ENCODE assay signal across 24 mouse cellular contexts in genomic region chr8:92698411-92698810, GRCm38 (mm10). TPM values are rescaled to one million over a fixed set of nuclear protein-coding genes. Genes with fewer than 3 reads are reported as not detected.
DNase-seq lines count a peak whose midpoint lies in the region; ATAC-seq lines count a peak whose summit lies in the region.
"Had no signal": no experiment of that assay in that cellular context is flagged by ENCODE, and none has a peak within 500 bp of the region (broad histone marks: within the 10 kb centered on the region; RNA-seq: fewer than 3 reads in every experiment).

No protein-coding gene starts in this region.

- DNase-seq in forebrain, embryonic 14.5 days (ENCODE audit: low spot score) = peak; percentile 36
- DNase-seq in heart, embryonic 10.5 days (ENCODE audit: low spot score) = peak; percentile 58
- no peak for DNase-seq in heart, adult 8-10 months (ENCODE audit: low spot score)
- DNase-seq in 3T3-L1 (ENCODE audit: low read depth, low spot score) = peak; percentile 20
- DNase-seq in adipocyte (ENCODE audit: low spot score) = peak; percentile 29
- DNase-seq: adrenal gland, postnatal 25 days; cerebellum, adult 11 months; cerebellum, adult 8-10 months; gastrocnemius, postnatal 10 days; heart, postnatal 36 days; kidney, adult 18-20 months; kidney, postnatal 10 days had no signal

- H3K4me1 ChIP-seq in forebrain, embryonic 14.5 days (ENCODE audit: control insufficient read depth, insufficient read depth, low read length) = peaks cover 10% of the 10 kb centered on the region
- H3K4me1 ChIP-seq in forebrain, embryonic 12.5 days = peaks cover 4% of the 10 kb centered on the region; the same call in 1 of the 2 replicates
- H3K4me1 ChIP-seq in heart, embryonic 10.5 days = no peaks in the 10 kb centered on the region
- H3K4me1 ChIP-seq: embryonic facial prominence, embryonic 10.5 days had no signal

- no peak overlapping the region for H3K27ac ChIP-seq in forebrain, embryonic 14.5 days (ENCODE audit: low read depth, low read length)
- no peak overlapping the region for H3K27ac ChIP-seq in forebrain, embryonic 12.5 days
- no peak overlapping the region for H3K27ac ChIP-seq in heart, embryonic 10.5 days
- H3K27ac ChIP-seq: embryonic facial prominence, embryonic 10.5 days; forebrain, embryonic 10.5 days; hindbrain, embryonic 12.5 days had no signal

- ATAC-seq in forebrain, embryonic 14.5 days = no peak
- no peak for ATAC-seq in forebrain, embryonic 12.5 days (ENCODE audit: low FRiP score)
- no peak for ATAC-seq in erythroblast, adult 5-6 weeks (replicated peaks; ENCODE audit: low FRiP score, poor library complexity, severe bottlenecking)
- ATAC-seq: hindbrain, embryonic 16.5 days; inflammation-experienced regulatory T-cells, adult 6 months had no signal

- no peaks in the 10 kb centered on the region for H3K9me3 ChIP-seq in forebrain, embryonic 14.5 days (replicated peaks; ENCODE audit: control insufficient read depth, low read length)
- H3K9me3 ChIP-seq in forebrain, embryonic 12.5 days = no peaks in the 10 kb centered on the region
- no peaks in the 10 kb centered on the region for H3K9me3 ChIP-seq in heart, embryonic 10.5 days
- H3K9me3 ChIP-seq: embryonic facial prominence, embryonic 10.5 days; forebrain, embryonic 10.5 days; hindbrain, embryonic 12.5 days had no signal

- no peaks in the 10 kb centered on the region for H3K27me3 ChIP-seq in forebrain, embryonic 14.5 days (replicated peaks; ENCODE audit: control insufficient read depth, insufficient read depth, low read length)
- peaks cover 17% of the 10 kb centered on the region for H3K27me3 ChIP-seq in forebrain, embryonic 12.5 days
- 0 out of 2 replicates have a peak, but pooled peaks cover 8% of the 10 kb centered on the region for H3K27me3 ChIP-seq in heart, embryonic 10.5 days (ENCODE audit: insufficient read depth, poor library complexity, severe bottlenecking)

- no peak overlapping the region for H3K9ac ChIP-seq in forebrain, embryonic 14.5 days (ENCODE audit: low read length)
- no peak overlapping the region for H3K9ac ChIP-seq in forebrain, embryonic 12.5 days
- H3K9ac ChIP-seq: hindbrain, embryonic 12.5 days had no signal

- no peak overlapping the region for H3K4me3 ChIP-seq in forebrain, embryonic 14.5 days (ENCODE audit: low read depth, low read length)
- no peak overlapping the region for H3K4me3 ChIP-seq in forebrain, embryonic 12.5 days (replicated peaks)
- no peak overlapping the region for H3K4me3 ChIP-seq in heart, embryonic 10.5 days
- H3K4me3 ChIP-seq: embryonic facial prominence, embryonic 10.5 days; erythroblast, embryonic 14.5 days; forebrain, embryonic 10.5 days; hindbrain, embryonic 12.5 days had no signal

- no peaks in the 10 kb centered on the region for H3K36me3 ChIP-seq in forebrain, embryonic 14.5 days (ENCODE audit: control insufficient read depth, insufficient read depth, low read length)
- H3K36me3 ChIP-seq in forebrain, embryonic 12.5 days (replicated peaks) = no peaks in the 10 kb centered on the region
- no peaks in the 10 kb centered on the region for H3K36me3 ChIP-seq in heart, embryonic 10.5 days
- H3K36me3 ChIP-seq: embryonic facial prominence, embryonic 10.5 days; forebrain, embryonic 10.5 days; hindbrain, embryonic 12.5 days had no signal

- no peak overlapping the region for H3K4me2 ChIP-seq in forebrain, embryonic 14.5 days (ENCODE audit: low read length)
- no peak overlapping the region for H3K4me2 ChIP-seq in forebrain, embryonic 12.5 days
- H3K4me2 ChIP-seq: hindbrain, embryonic 12.5 days had no signal

- WGBS in forebrain, embryonic 14.5 days = 67% methylated on average over 3 of the region's 3 CpGs
- 81% methylated on average over 3 of the region's 3 CpGs for WGBS in forebrain, embryonic 12.5 days
- WGBS in heart, embryonic 10.5 days = 81% methylated on average over 3 of the region's 3 CpGs

RNA-seq across cellular contexts. Expression of gene Irx6, which starts 24.3 kb away (rescaled TPM):
- 0.38 and 0.69 TPM in 2 replicates for polyA plus RNA-seq in forebrain, embryonic 14.5 days (2014; fragmentation: Nextera tagmentation; extraction: Ambion mirVana)
- 0.28 and 0.37 TPM in 2 replicates for polyA plus RNA-seq in forebrain, embryonic 12.5 days (2016; fragmentation: Nextera tagmentation; extraction: Ambion mirVana)
- polyA plus RNA-seq in heart, embryonic 10.5 days (2016; fragmentation: Nextera tagmentation; extraction: Ambion mirVana) = 2.9 and 4.9 TPM in 2 replicates
- not detected for total RNA-seq in heart, adult 8-10 months (2022)
- total RNA-seq in erythroblast, adult 5-6 weeks (2015; ENCODE audit: low replicate concordance) = not detected in 2 replicates
- not detected in 2 replicates for total RNA-seq in erythroblast, adult 5-6 weeks (2017; ENCODE audit: low replicate concordance)
- total RNA-seq: adrenal gland, adult 18-20 months; adrenal gland, postnatal 25 days; ES-E14; gastrocnemius, postnatal 4 days; heart, postnatal 36 days had no signal
- polyA plus RNA-seq: erythroblast, embryonic 14.5 days; inflammation-experienced regulatory T-cells, adult 6 months; kidney, embryonic 14.5 days had no signal
